ENCODE assay signal across 8 mouse cellular contexts in genomic region chrX:100767181-100767884, GRCm38 (mm10). TPM values are rescaled to one million over a fixed set of nuclear protein-coding genes. Genes with fewer than 3 reads are reported as not detected.
DNase-seq lines count a peak whose midpoint lies in the region; ATAC-seq and TF ChIP-seq lines count a peak whose summit lies in the region.

Dlg3 (plus strand) TSS chrX:100767722.

- peak; percentile 78 for ATAC-seq in intestine, embryonic 15.5 days
- ATAC-seq in limb, embryonic 15.5 days (ENCODE audit: insufficient number of reproducible peaks, low FRiP score, low TSS enrichment, low read depth), result 0 out of 2 replicates have a peak, but pooled peaks have one; percentile 44
- peak; percentile 93 for ATAC-seq in neural tube, embryonic 12.5 days (ENCODE audit: low FRiP score, low read depth)

- H3K4me2 ChIP-seq in intestine, embryonic 15.5 days (replicated peaks), result peak within 1 kb of the TSS; percentile 77
- H3K4me2 ChIP-seq in limb, embryonic 15.5 days, result peak within 1 kb of the TSS; percentile 66
- H3K4me2 ChIP-seq in neural tube, embryonic 12.5 days (replicated peaks), result peak within 1 kb of the TSS; percentile 73

- no peak for TF ChIP-seq POLR2A in spleen, adult 2 months (IDR thresholded peaks at IDR 0.05; ENCODE audit: low read depth, low read length)

- no peaks in the 10 kb centered on the region for H3K9me3 ChIP-seq in intestine, embryonic 15.5 days
- H3K9me3 ChIP-seq in limb, embryonic 15.5 days, result no peaks in the 10 kb centered on the region
- no peaks in the 10 kb centered on the region for H3K9me3 ChIP-seq in neural tube, embryonic 12.5 days

- DNase-seq in spleen, adult 2 months (ENCODE audit: low read depth in 1 of 2, low spot score in 2 of 2), result no peak
- no peak for DNase-seq in spleen, postnatal 36 days (ENCODE audit: low spot score in 2 of 2)
- peak; percentile 79 for DNase-seq in cerebellum, adult 9-11 months
- DNase-seq in frontal cortex, postnatal 10 days (ENCODE audit: low spot score in 2 of 2), result peak; percentile 62 to 66
- no peak for DNase-seq in urinary bladder, adult 18-20 months (ENCODE audit: low spot score in 2 of 2)

- peaks cover 5% of the 10 kb centered on the region; the same call in 1 of the 2 replicates for H3K27me3 ChIP-seq in spleen, adult 2 months (ENCODE audit: control insufficient read depth, insufficient read depth, low read length)
- peaks cover 11% of the 10 kb centered on the region for H3K27me3 ChIP-seq in intestine, embryonic 15.5 days (replicated peaks)
- H3K27me3 ChIP-seq in limb, embryonic 15.5 days, result peaks cover 21% of the 10 kb centered on the region
- 0 out of 2 replicates have a peak, but pooled peaks cover 3% of the 10 kb centered on the region for H3K27me3 ChIP-seq in neural tube, embryonic 12.5 days (replicated peaks)

- H3K27ac ChIP-seq in spleen, adult 2 months (ENCODE audit: insufficient read depth, low read length), result no peak within 1 kb of the TSS
- H3K27ac ChIP-seq in intestine, embryonic 15.5 days, result no peak within 1 kb of the TSS
- no peak within 1 kb of the TSS for H3K27ac ChIP-seq in limb, embryonic 15.5 days
- H3K27ac ChIP-seq in neural tube, embryonic 12.5 days, result no peak within 1 kb of the TSS; the same call in 1 of the 2 replicates

- 17% methylated on average over 25 of the region's 26 CpGs for WGBS in spleen, adult 2 months
- 18% methylated on average over 26 of the region's 26 CpGs for WGBS in intestine, embryonic 15.5 days
- WGBS in limb, embryonic 15.5 days, result 19% methylated on average over 25 of the region's 26 CpGs
- WGBS in neural tube, embryonic 12.5 days, result 25% methylated on average over 22 of the region's 26 CpGs

- H3K9ac ChIP-seq in intestine, embryonic 15.5 days, result 0 out of 2 replicates have a peak within 1 kb of the TSS, but pooled peaks have one; percentile 13
- H3K9ac ChIP-seq in limb, embryonic 15.5 days, result no peak within 1 kb of the TSS
- peak within 1 kb of the TSS; percentile 75 for H3K9ac ChIP-seq in neural tube, embryonic 12.5 days

- TF ChIP-seq CTCF in spleen, adult 2 months (IDR thresholded peaks at IDR 0.05; ENCODE audit: extremely low read depth, insufficient read depth, insufficient read length, insufficient replicate concordance), result peak; percentile 9; the same call in 1 of the 2 replicates

- H3K4me1 ChIP-seq in spleen, adult 2 months (ENCODE audit: control insufficient read depth, insufficient read depth, insufficient read length), result no peaks in the 10 kb centered on the region; the same call in 1 of the 2 replicates
- H3K4me1 ChIP-seq in intestine, embryonic 15.5 days (replicated peaks), result peaks cover 7% of the 10 kb centered on the region; the same call in 1 of the 2 replicates
- peaks cover 9% of the 10 kb centered on the region for H3K4me1 ChIP-seq in limb, embryonic 15.5 days
- no peaks in the 10 kb centered on the region for H3K4me1 ChIP-seq in neural tube, embryonic 12.5 days

- peak within 1 kb of the TSS; percentile 44 for H3K4me3 ChIP-seq in spleen, adult 2 months (ENCODE audit: extremely low read depth, insufficient read depth, insufficient read length)
- H3K4me3 ChIP-seq in intestine, embryonic 15.5 days (replicated peaks), result peak within 1 kb of the TSS; percentile 38
- H3K4me3 ChIP-seq in limb, embryonic 15.5 days, result peak within 1 kb of the TSS; percentile 44
- peak within 1 kb of the TSS; percentile 57 for H3K4me3 ChIP-seq in neural tube, embryonic 12.5 days

- no peaks in the 10 kb centered on the region for H3K36me3 ChIP-seq in spleen, adult 2 months (ENCODE audit: control insufficient read depth, insufficient read depth, low read length)
- no peaks in the 10 kb centered on the region for H3K36me3 ChIP-seq in intestine, embryonic 15.5 days
- no peaks in the 10 kb centered on the region for H3K36me3 ChIP-seq in limb, embryonic 15.5 days
- no peaks in the 10 kb centered on the region for H3K36me3 ChIP-seq in neural tube, embryonic 12.5 days

RNA-seq across cellular contexts. Expression of gene Dlg3, which starts in this region (rescaled TPM):
- polyA plus RNA-seq in spleen, adult 2 months (2012; rRNA removed), result 3.0 and 3.1 TPM in 2 replicates
- polyA plus RNA-seq in intestine, embryonic 15.5 days (2015; fragmentation: Nextera tagmentation; extraction: Ambion mirVana), result 2.5 and 3.0 TPM in 2 replicates
- polyA plus RNA-seq in limb, embryonic 15.5 days (2015; fragmentation: Nextera tagmentation; extraction: Ambion mirVana), result 2.4 and 3.5 TPM in 2 replicates
- 11.6 and 13.7 TPM in 2 replicates for polyA plus RNA-seq in neural tube, embryonic 12.5 days (2016; fragmentation: Nextera tagmentation; extraction: Ambion mirVana)

Comparison
In these comparisons a context has a peak if more than half of its experiments do, and no peak if none do; other contexts are left out.
1. DNase-seq: peak in cerebellum, adult 9-11 months (single experiment) and frontal cortex, postnatal 10 days (2 of 2); none in spleen, adult 2 months (0 of 2), spleen, postnatal 36 days (0 of 2) and urinary bladder, adult 18-20 months (0 of 2).
2. Peak in every context shown above with its lines, with median percentiles within 50 percentile points of each other: H3K4me3 ChIP-seq, ATAC-seq and H3K4me2 ChIP-seq.